Mouse (Mus musculus) forebrain, embryonic 14.5 days (tissue): ENCODE measurements around the gene Clic5. TPM values are rescaled to one million over a fixed set of nuclear protein-coding genes. Genes with fewer than 3 reads are reported as not detected.

Experiments used
- ATAC-seq: fragments of 200-750 bp; cut with Nextera tagmentation; 2 replicates; pipeline ENCODE4 v1.8.0; 2017; ENCODE audit warnings: mild to moderate bottlenecking, moderate library complexity
- DNase-seq: peaks from one replicate; pipeline ENCODE4 v3.0.0-alpha.2; 2015; ENCODE audit warnings: low spot score
- H3K27ac ChIP-seq: fragments of 300-500 bp; sonication (generic); 2 replicates; pipeline ENCODE4 v1.5.1; 2014; ENCODE audit warnings: low read depth, mild to moderate bottlenecking, control low read depth, low read length, moderate library complexity
- H3K27me3 ChIP-seq: fragments of 300-500 bp; sonication (generic); replicated peaks from 2 replicates; pipeline ENCODE4 v1.6.1; 2014; ENCODE audit warnings: low read length, control low read depth, mixed read lengths; ENCODE audit not compliant: control insufficient read depth, insufficient read depth
- H3K36me3 ChIP-seq: fragments of 300-500 bp; sonication (generic); 2 replicates; pipeline ENCODE4 v1.6.1; 2014; ENCODE audit warnings: low read length, control low read depth; ENCODE audit not compliant: control insufficient read depth, insufficient read depth
- H3K4me1 ChIP-seq: fragments of 300-500 bp; sonication (generic); 2 replicates; pipeline ENCODE4 v1.6.1; 2014; ENCODE audit warnings: antibody characterized with exemption, low read length, control low read depth; ENCODE audit not compliant: control insufficient read depth, insufficient read depth
- H3K4me2 ChIP-seq: fragments of 300-500 bp; sonication (generic); 2 replicates; pipeline ENCODE4 v1.6.1; 2014; ENCODE audit warnings: mild to moderate bottlenecking, control low read depth, low read length
- H3K4me3 ChIP-seq: fragments of 300-500 bp; sonication (generic); 2 replicates; pipeline ENCODE4 v1.5.1; 2014; ENCODE audit warnings: low read depth, low read length, control low read depth
- H3K9ac ChIP-seq: fragments of 300-500 bp; sonication (generic); 2 replicates; pipeline ENCODE4 v1.6.1; 2014; ENCODE audit warnings: mild to moderate bottlenecking, low read length, control low read depth, moderate library complexity
- H3K9me3 ChIP-seq: fragments of 300-500 bp; sonication (generic); replicated peaks from 2 replicates; pipeline ENCODE4 v1.6.1; 2016; ENCODE audit warnings: low read length, control low read depth, mixed read lengths; ENCODE audit not compliant: control insufficient read depth
- WGBS: fragments of 180-500 bp; shearing (Covaris S2); extraction: QIAGEN DNeasy Blood & Tissue Kit; methylation state at CpG from one replicate; pipeline ENCODE4 v1.1.7; 2014; 5-methylcytosine and 5-hydroxymethylcytosine counted together
- polyA plus RNA-seq: library from polyadenylated mRNA; unstranded; fragments of >200 nt; fragmentation: Nextera tagmentation; extraction: Ambion mirVana; gene quantifications from 2 replicates; pipeline ENCODE4 v1.2.1, GENCODE M21; 2014

The Clic5 gene
- polyA plus RNA-seq, 1 experiment from 2014 or later: 0.04 TPM

GRCm38 (mm10) chr17:44162514-44162913, 25.9 kb upstream of the Clic5 start:
- Histone ChIP-seq H3K9me3 (no peaks in the 10 kb centered on the region), H3K4me2 (no peak overlapping the region), H3K4me3 (no peak overlapping the region), H3K9ac (no peak overlapping the region), H3K4me1 (no peaks in the 10 kb centered on the region), H3K27ac (no peak overlapping the region), H3K36me3 (no peaks in the 10 kb centered on the region), H3K27me3 (no peaks in the 10 kb centered on the region)
- 70% methylated on average over 5 of the region's 5 CpGs for WGBS
- DNase-seq (no peak), ATAC-seq (no peak)

DNA sequence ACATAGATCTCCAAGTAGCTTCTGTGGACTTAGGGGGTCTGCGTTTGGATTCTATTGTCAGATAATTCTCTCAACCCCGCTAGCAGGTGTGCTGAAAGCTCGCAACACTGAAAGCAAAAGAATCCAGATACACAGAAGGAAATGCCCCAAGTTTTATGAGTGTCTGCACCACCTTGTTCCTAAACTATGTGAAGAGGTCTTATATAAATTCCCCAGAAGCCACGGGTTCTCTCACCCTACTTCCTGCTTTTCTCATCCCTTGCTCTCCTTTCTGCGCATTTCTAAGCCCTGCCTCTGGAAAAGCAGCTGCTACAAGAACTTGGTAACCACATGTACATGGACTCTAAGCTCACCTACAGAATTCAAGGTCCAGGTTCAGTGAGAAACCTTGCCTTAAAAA, 25.4 kb upstream of the Clic5 start:
- H3K36me3 ChIP-seq: no peaks in the 10 kb centered on the region
- H3K9me3 ChIP-seq: no peaks in the 10 kb centered on the region
- DNase-seq: no peak
- ATAC-seq: no peak
- no peak overlapping the region for H3K4me2 ChIP-seq
- H3K27ac ChIP-seq: no peak overlapping the region
- WGBS: 80% methylated on average over 5 of the region's 5 CpGs
- H3K4me1 ChIP-seq: no peaks in the 10 kb centered on the region
- H3K4me3 ChIP-seq: no peak overlapping the region
- H3K27me3 ChIP-seq: no peaks in the 10 kb centered on the region
- no peak overlapping the region for H3K9ac ChIP-seq

DNA sequence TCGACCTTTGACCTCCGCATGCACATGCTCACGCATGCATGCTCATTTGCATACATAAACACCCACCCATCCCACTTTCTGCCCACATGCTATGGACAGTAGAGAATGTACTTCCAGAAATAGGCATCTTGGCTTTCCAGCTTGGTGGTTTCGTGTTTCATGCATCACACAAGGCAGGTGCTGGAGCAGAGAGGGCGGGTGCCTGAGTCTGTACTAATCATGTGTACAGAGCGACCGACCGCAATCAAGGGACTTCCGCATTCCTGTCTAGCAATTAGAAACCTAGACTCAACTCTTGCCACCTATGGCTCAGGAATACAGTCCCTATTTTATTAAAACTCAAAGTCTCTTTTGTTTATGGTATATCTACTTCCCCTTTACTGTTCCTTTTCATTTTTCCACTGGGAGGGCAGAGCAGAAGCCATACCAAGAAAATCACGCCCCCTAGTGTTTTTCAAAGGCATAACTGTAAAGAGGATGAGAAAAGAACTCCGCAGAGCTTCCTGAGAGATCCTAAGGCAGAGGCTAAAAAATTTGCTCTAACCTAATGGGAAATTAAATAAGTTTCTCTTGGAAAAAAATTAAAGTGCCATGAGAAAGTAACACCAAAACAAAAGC, 22.5 kb upstream of the Clic5 start:
- WGBS: 83% methylated on average over 11 of the region's 11 CpGs
- H3K4me2 ChIP-seq: no peak overlapping the region
- DNase-seq (no peak), ATAC-seq (no peak)
- no peak overlapping the region for H3K4me3 ChIP-seq
- H3K9me3 ChIP-seq: no peaks in the 10 kb centered on the region
- no peak overlapping the region for H3K9ac ChIP-seq
- no peaks in the 10 kb centered on the region for H3K4me1 ChIP-seq
- no peaks in the 10 kb centered on the region for H3K27me3 ChIP-seq
- H3K36me3 ChIP-seq: no peaks in the 10 kb centered on the region
- no peak overlapping the region for H3K27ac ChIP-seq

- H3K4me1 ChIP-seq: no peaks in the 10 kb centered on the region
- H3K27me3 ChIP-seq: no peaks in the 10 kb centered on the region
- no peaks in the 10 kb centered on the region for H3K9me3 ChIP-seq
- no peaks in the 10 kb centered on the region for H3K36me3 ChIP-seq
- ATAC-seq: no peak
- no peak overlapping the region for H3K9ac ChIP-seq
- DNase-seq: no peak
- H3K4me2 ChIP-seq: no peak overlapping the region
- 92% methylated on average over 4 of the region's 4 CpGs for WGBS
- no peak overlapping the region for H3K4me3 ChIP-seq
- no peak overlapping the region for H3K27ac ChIP-seq
These were observed 18.7 kb upstream of the Clic5 start for GRCm38 (mm10) chr17:44169676-44170075.

GRCm38 (mm10) chr17:44170316-44170715, 18.1 kb upstream of the Clic5 start:
- H3K4me3 ChIP-seq: no peak overlapping the region
- no peak overlapping the region for H3K4me2 ChIP-seq
- H3K9ac ChIP-seq: no peak overlapping the region
- H3K27ac ChIP-seq: no peak overlapping the region
- no peaks in the 10 kb centered on the region for H3K27me3 ChIP-seq
- H3K9me3 ChIP-seq: no peaks in the 10 kb centered on the region
- 87% methylated on average over 3 of the region's 3 CpGs for WGBS
- ATAC-seq (no peak), DNase-seq (no peak)
- no peaks in the 10 kb centered on the region for H3K4me1 ChIP-seq
- H3K36me3 ChIP-seq: no peaks in the 10 kb centered on the region

DNA sequence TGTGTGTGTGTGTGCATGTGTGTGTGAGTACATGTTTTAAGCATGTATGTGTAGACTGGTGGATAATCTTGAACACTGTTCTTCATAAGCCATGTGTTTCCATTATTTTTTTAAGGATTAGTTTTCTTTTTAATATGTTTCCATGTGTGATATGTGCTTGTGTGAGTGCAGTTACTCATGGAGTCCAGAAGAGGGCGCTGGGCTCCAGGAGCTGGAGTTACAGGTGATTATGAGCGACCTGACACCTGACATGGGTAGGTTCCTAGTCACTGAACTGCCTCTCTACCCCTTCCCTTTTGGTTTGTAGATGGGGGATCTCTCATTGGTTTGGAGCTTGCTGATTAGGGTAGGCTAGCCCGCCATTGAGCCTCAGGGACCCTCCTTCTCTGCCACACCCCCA, 16.5 kb upstream of the Clic5 start:
- WGBS: 50% methylated on average over 3 of the region's 3 CpGs
- ATAC-seq: no peak
- no peaks in the 10 kb centered on the region for H3K4me1 ChIP-seq

GRCm38 (mm10) chr17:44173341-44173740, 15.0 kb upstream of the Clic5 start:
- Histone ChIP-seq H3K27ac (no peak overlapping the region), H3K9me3 (no peaks in the 10 kb centered on the region), H3K27me3 (no peaks in the 10 kb centered on the region), H3K4me3 (no peak overlapping the region), H3K4me2 (no peak overlapping the region), H3K9ac (no peak overlapping the region), H3K4me1 (no peaks in the 10 kb centered on the region), H3K36me3 (no peaks in the 10 kb centered on the region)
- DNase-seq (no peak), ATAC-seq (no peak)
- 80% methylated on average over 2 of the region's 2 CpGs for WGBS

More for the DNA sequence above, 16.5 kb upstream of the Clic5 start:
- Histone ChIP-seq H3K27ac (no peak overlapping the region), H3K36me3 (no peaks in the 10 kb centered on the region), H3K27me3 (no peaks in the 10 kb centered on the region), H3K4me2 (no peak overlapping the region), H3K4me3 (no peak overlapping the region), H3K9me3 (no peaks in the 10 kb centered on the region), H3K9ac (no peak overlapping the region)
- DNase-seq: no peak

- DNase-seq (peak; percentile 4), ATAC-seq (no peak)
- H3K9me3 ChIP-seq: no peaks in the 10 kb centered on the region
- no peak overlapping the region for H3K4me3 ChIP-seq
- H3K9ac ChIP-seq: no peak overlapping the region
- no peak overlapping the region for H3K4me2 ChIP-seq
- no peaks in the 10 kb centered on the region for H3K36me3 ChIP-seq
- H3K27me3 ChIP-seq: no peaks in the 10 kb centered on the region
- H3K4me1 ChIP-seq: no peaks in the 10 kb centered on the region
- H3K27ac ChIP-seq: no peak overlapping the region
- 74% methylated on average over 3 of the region's 3 CpGs for WGBS
These were observed 11.1 kb upstream of the Clic5 start for GRCm38 (mm10) chr17:44177291-44177690.

DNA sequence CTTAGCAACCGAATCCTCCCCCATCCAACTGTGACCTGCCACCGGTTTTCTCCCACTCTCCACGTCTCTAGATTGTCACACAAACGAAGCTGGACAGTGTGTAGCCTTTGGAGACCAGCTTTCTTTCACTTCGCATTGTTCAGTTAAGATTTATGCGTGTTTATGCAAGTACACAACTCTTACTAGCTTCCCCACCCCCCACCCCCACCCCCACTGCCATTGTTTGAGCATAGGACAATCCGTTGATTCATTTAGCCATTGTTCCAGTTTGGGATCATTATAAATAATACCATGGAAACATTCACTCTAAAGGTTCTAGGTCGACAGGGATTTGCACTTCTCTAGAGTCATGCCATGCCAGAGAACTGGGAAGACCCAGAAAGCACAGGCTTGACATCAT, 7.0 kb upstream of the Clic5 start:
- no peak overlapping the region for H3K9ac ChIP-seq
- H3K4me2 ChIP-seq: no peak overlapping the region
- no peaks in the 10 kb centered on the region for H3K9me3 ChIP-seq
- H3K27me3 ChIP-seq: no peaks in the 10 kb centered on the region
- no peak overlapping the region for H3K4me3 ChIP-seq
- no peak for DNase-seq
- H3K27ac ChIP-seq: no peak overlapping the region
- no peaks in the 10 kb centered on the region for H3K36me3 ChIP-seq
- H3K4me1 ChIP-seq: no peaks in the 10 kb centered on the region
- 78% methylated on average over 8 of the region's 8 CpGs for WGBS
- ATAC-seq: no peak
